ENCODE assay signal across 8 mouse cellular contexts in the genomic region with DNA sequence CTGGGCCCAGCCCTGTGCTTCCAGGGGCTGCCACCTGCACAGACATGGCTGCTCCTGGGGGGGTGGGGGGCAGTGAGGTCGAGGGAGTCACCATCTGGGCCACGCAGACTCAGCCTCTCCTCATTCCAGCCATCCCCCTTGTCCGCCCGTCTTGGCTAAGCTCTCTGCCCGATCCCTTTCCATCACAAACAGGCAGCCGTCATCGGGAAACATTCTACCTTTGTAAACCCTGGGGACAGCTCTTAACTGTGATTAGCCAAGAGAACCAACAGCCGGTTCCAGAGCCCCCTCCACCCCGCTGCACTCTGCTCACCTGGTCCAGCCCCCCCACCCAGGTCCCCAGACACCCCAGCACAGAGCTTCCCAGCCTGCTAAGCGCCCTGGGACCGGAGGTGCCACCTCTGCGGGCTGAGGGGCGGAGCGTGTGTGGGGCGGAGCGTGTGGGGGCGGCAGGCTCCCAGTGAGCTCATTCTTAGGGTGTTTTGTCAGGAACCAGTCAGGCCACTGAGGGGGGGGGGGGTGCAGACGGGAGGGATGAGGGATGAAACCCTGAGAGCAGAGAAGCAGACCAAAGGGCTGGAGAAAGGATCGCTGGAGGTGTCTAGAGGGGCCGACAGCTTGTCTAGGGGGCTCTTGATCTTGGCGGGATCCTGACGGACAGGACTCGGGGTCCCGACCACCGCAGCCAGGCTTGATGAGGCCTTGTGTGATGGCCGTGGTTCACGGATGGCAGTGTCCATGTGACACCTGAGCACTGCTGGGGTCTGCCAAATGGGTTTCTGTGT. TPM values are rescaled to one million over a fixed set of nuclear protein-coding genes. Genes with fewer than 3 reads are reported as not detected.
DNase-seq lines count a peak whose midpoint lies in the region; ATAC-seq and TF ChIP-seq lines count a peak whose summit lies in the region.

No protein-coding gene starts in this region.

- H3K27ac ChIP-seq in heart, embryonic 10.5 days: peak overlapping the region; percentile 64
- H3K27ac ChIP-seq in embryonic facial prominence, embryonic 13.5 days: no peak overlapping the region; the same call in none of the 2 replicates
- H3K27ac ChIP-seq in hindbrain, embryonic 16.5 days (ENCODE audit: low read depth, low read length): no peak overlapping the region
- no peak overlapping the region for H3K27ac ChIP-seq in liver, embryonic 11.5 days (ENCODE audit: low read depth, low read length)
- no peak overlapping the region for H3K27ac ChIP-seq in midbrain, postnatal 0 days (ENCODE audit: low read depth, low read length)

- H3K36me3 ChIP-seq in heart, embryonic 10.5 days: peaks cover 10% of the 10 kb centered on the region
- peaks cover 15% of the 10 kb centered on the region for H3K36me3 ChIP-seq in embryonic facial prominence, embryonic 13.5 days
- peaks cover 8% of the 10 kb centered on the region for H3K36me3 ChIP-seq in hindbrain, embryonic 16.5 days (ENCODE audit: control insufficient read depth, insufficient read depth, low read length)
- peaks cover 7% of the 10 kb centered on the region for H3K36me3 ChIP-seq in liver, embryonic 11.5 days (ENCODE audit: control insufficient read depth, insufficient read depth, low read length)
- peaks cover 8% of the 10 kb centered on the region for H3K36me3 ChIP-seq in midbrain, postnatal 0 days (ENCODE audit: insufficient read depth, low read length)

- peak; percentile 33; the same call in 1 of the 2 replicates for ATAC-seq in embryonic facial prominence, embryonic 13.5 days (ENCODE audit: insufficient number of reproducible peaks, insufficient read depth, low FRiP score, low TSS enrichment, low read depth)
- ATAC-seq in hindbrain, embryonic 16.5 days: no peak
- ATAC-seq in liver, embryonic 11.5 days (replicated peaks; ENCODE audit: low FRiP score): peak; percentile 46; the same call in 1 of the 2 replicates
- ATAC-seq in midbrain, postnatal 0 days (ENCODE audit: low FRiP score): no peak

- H3K9ac ChIP-seq in embryonic facial prominence, embryonic 13.5 days: peak overlapping the region; percentile 41
- H3K9ac ChIP-seq in hindbrain, embryonic 16.5 days (ENCODE audit: low read depth, low read length): no peak overlapping the region
- 0 out of 2 replicates have a peak overlapping the region, but pooled peaks have one; percentile 1 for H3K9ac ChIP-seq in liver, embryonic 11.5 days (ENCODE audit: low read depth, low read length)
- peak overlapping the region; percentile 44 for H3K9ac ChIP-seq in midbrain, postnatal 0 days (replicated peaks; ENCODE audit: low read length, poor library complexity, severe bottlenecking)

- H3K27me3 ChIP-seq in heart, embryonic 10.5 days (ENCODE audit: insufficient read depth, poor library complexity, severe bottlenecking): peaks cover 75% of the 10 kb centered on the region
- H3K27me3 ChIP-seq in embryonic facial prominence, embryonic 13.5 days: peaks cover 59% of the 10 kb centered on the region
- peaks cover 31% of the 10 kb centered on the region for H3K27me3 ChIP-seq in hindbrain, embryonic 16.5 days (replicated peaks; ENCODE audit: control insufficient read depth, insufficient read depth, low read length)
- H3K27me3 ChIP-seq in liver, embryonic 11.5 days (replicated peaks; ENCODE audit: control insufficient read depth, insufficient read depth, low read length): peaks cover 55% of the 10 kb centered on the region
- peaks cover 25% of the 10 kb centered on the region for H3K27me3 ChIP-seq in midbrain, postnatal 0 days (ENCODE audit: insufficient read depth, low read length)

- H3K4me1 ChIP-seq in heart, embryonic 10.5 days: peaks cover 21% of the 10 kb centered on the region
- H3K4me1 ChIP-seq in embryonic facial prominence, embryonic 13.5 days: peaks cover 11% of the 10 kb centered on the region
- H3K4me1 ChIP-seq in hindbrain, embryonic 16.5 days (ENCODE audit: control insufficient read depth, insufficient read depth, low read depth, low read length): peaks cover 14% of the 10 kb centered on the region
- H3K4me1 ChIP-seq in liver, embryonic 11.5 days (replicated peaks; ENCODE audit: control insufficient read depth, insufficient read depth, low read length): peaks cover 14% of the 10 kb centered on the region
- H3K4me1 ChIP-seq in midbrain, postnatal 0 days (ENCODE audit: insufficient read depth, low read length): no peaks in the 10 kb centered on the region

- peak overlapping the region; percentile 57 for H3K4me2 ChIP-seq in embryonic facial prominence, embryonic 13.5 days
- peak overlapping the region; percentile 51 for H3K4me2 ChIP-seq in hindbrain, embryonic 16.5 days (ENCODE audit: low read length)
- peak overlapping the region; percentile 64 for H3K4me2 ChIP-seq in liver, embryonic 11.5 days
- H3K4me2 ChIP-seq in midbrain, postnatal 0 days (ENCODE audit: low read depth, low read length, poor library complexity, severe bottlenecking): peak overlapping the region; percentile 27

- no peak for TF ChIP-seq CTCF in midbrain, postnatal 0 days (IDR thresholded peaks at IDR 0.05)

- no peak for DNase-seq in heart, embryonic 10.5 days (ENCODE audit: low spot score)
- DNase-seq in heart, adult 9 months (ENCODE audit: low spot score in 2 of 2): no peak
- peak; percentile 58 for DNase-seq in liver, embryonic 11.5 days (ENCODE audit: low spot score)
- DNase-seq in midbrain, postnatal 0 days (ENCODE audit: low spot score): no peak
- no peak for DNase-seq in left cerebral cortex, adult 18-20 months (ENCODE audit: low spot score in 2 of 2)
- no peak for DNase-seq in layer of hippocampus, postnatal 25 days (ENCODE audit: extremely low spot score in 1 of 2, low spot score in 1 of 2)

- WGBS in heart, embryonic 10.5 days: 2% methylated on average over 27 of the region's 27 CpGs
- WGBS in embryonic facial prominence, embryonic 13.5 days: 1% methylated on average over 27 of the region's 27 CpGs
- 3% methylated on average over 26 of the region's 27 CpGs for whole genome bisulfite sequencing in hindbrain, embryonic 16.5 days
- WGBS in liver, embryonic 11.5 days: 4% methylated on average over 27 of the region's 27 CpGs
- WGBS in midbrain, postnatal 0 days: 4% methylated on average over 25 of the region's 27 CpGs

- peak overlapping the region; percentile 60 for H3K4me3 ChIP-seq in heart, embryonic 10.5 days
- peak overlapping the region; percentile 36 for H3K4me3 ChIP-seq in embryonic facial prominence, embryonic 13.5 days
- peak overlapping the region; percentile 15 for H3K4me3 ChIP-seq in hindbrain, embryonic 16.5 days (ENCODE audit: low read length)
- H3K4me3 ChIP-seq in liver, embryonic 11.5 days (ENCODE audit: low read depth, low read length): peak overlapping the region; percentile 32
- no peak overlapping the region for H3K4me3 ChIP-seq in midbrain, postnatal 0 days (ENCODE audit: low read depth, low read length)

- 0 out of 2 replicates have a peak, but pooled peaks cover 7% of the 10 kb centered on the region for H3K9me3 ChIP-seq in heart, embryonic 10.5 days
- no peaks in the 10 kb centered on the region for H3K9me3 ChIP-seq in embryonic facial prominence, embryonic 13.5 days
- no peaks in the 10 kb centered on the region for H3K9me3 ChIP-seq in hindbrain, embryonic 16.5 days (ENCODE audit: control insufficient read depth, low read length)
- peaks cover 6% of the 10 kb centered on the region for H3K9me3 ChIP-seq in liver, embryonic 11.5 days (ENCODE audit: control insufficient read depth, low read length)
- no peaks in the 10 kb centered on the region for H3K9me3 ChIP-seq in midbrain, postnatal 0 days (ENCODE audit: low read length)

RNA-seq across cellular contexts. Expression of a gene that starts 4.2 kb away (rescaled TPM):
- polyA plus RNA-seq in heart, embryonic 10.5 days (2016; fragmentation: Nextera tagmentation; extraction: Ambion mirVana): 4.4 and 5.8 TPM in 2 replicates
- polyA plus RNA-seq in embryonic facial prominence, embryonic 13.5 days (2015; fragmentation: Nextera tagmentation; extraction: Ambion mirVana): 14.5 and 14.8 TPM in 2 replicates
- 2.2 and 2.5 TPM in 2 replicates for polyA plus RNA-seq in hindbrain, embryonic 16.5 days (2015; fragmentation: Nextera tagmentation; extraction: Ambion mirVana)
- polyA plus RNA-seq in liver, embryonic 11.5 days (2014; fragmentation: Nextera tagmentation; extraction: Ambion mirVana): 0.71 and 0.99 TPM in 2 replicates
- total RNA-seq in midbrain, postnatal 0 days (2014; rRNA removed): 1.2 and 1.9 TPM in 2 replicates
- polyA plus RNA-seq in midbrain, postnatal 0 days (2015; fragmentation: Nextera tagmentation; extraction: Ambion mirVana): 1.2 and 1.4 TPM in 2 replicates
- total RNA-seq in left cerebral cortex, adult 18-20 months (2021): 1 to 10 TPM; 3.5 to 4.3 TPM
- total RNA-seq in layer of hippocampus, postnatal 25 days (2021): 1 to 10 TPM; 2.2 to 3.4 TPM

RNA-seq across cellular contexts. Expression of a gene that starts 4.9 kb away (rescaled TPM):
- polyA plus RNA-seq in heart, embryonic 10.5 days (2016; fragmentation: Nextera tagmentation; extraction: Ambion mirVana): 3.6 and 9.8 TPM in 2 replicates
- 2.1 TPM in 1 of 2 replicates, not detected in the other for polyA plus RNA-seq in embryonic facial prominence, embryonic 13.5 days (2015; fragmentation: Nextera tagmentation; extraction: Ambion mirVana)
- 0.64 and 47.3 TPM in 2 replicates for polyA plus RNA-seq in hindbrain, embryonic 16.5 days (2015; fragmentation: Nextera tagmentation; extraction: Ambion mirVana)
- 0.34 and 0.40 TPM in 2 replicates for polyA plus RNA-seq in liver, embryonic 11.5 days (2014; fragmentation: Nextera tagmentation; extraction: Ambion mirVana)
- 0.38 and 8.2 TPM in 2 replicates for total RNA-seq in midbrain, postnatal 0 days (2014; rRNA removed)
- 0.21 and 0.25 TPM in 2 replicates for polyA plus RNA-seq in midbrain, postnatal 0 days (2015; fragmentation: Nextera tagmentation; extraction: Ambion mirVana)
- under 1 TPM in 1 of 2 experiments, not detected in 1; 0.19 TPM for total RNA-seq in left cerebral cortex, adult 18-20 months (2021)
- not detected for total RNA-seq in layer of hippocampus, postnatal 25 days (2021)

RNA-seq across cellular contexts. Expression of a gene that starts 17.9 kb away (rescaled TPM):
- 19.2 and 19.3 TPM in 2 replicates for polyA plus RNA-seq in heart, embryonic 10.5 days (2016; fragmentation: Nextera tagmentation; extraction: Ambion mirVana)
- 17.0 and 17.4 TPM in 2 replicates for polyA plus RNA-seq in embryonic facial prominence, embryonic 13.5 days (2015; fragmentation: Nextera tagmentation; extraction: Ambion mirVana)
- polyA plus RNA-seq in hindbrain, embryonic 16.5 days (2015; fragmentation: Nextera tagmentation; extraction: Ambion mirVana): 22.6 and 25.1 TPM in 2 replicates
- polyA plus RNA-seq in liver, embryonic 11.5 days (2014; fragmentation: Nextera tagmentation; extraction: Ambion mirVana): 14.0 and 15.6 TPM in 2 replicates
- total RNA-seq in midbrain, postnatal 0 days (2014; rRNA removed): 63.0 and 68.3 TPM in 2 replicates
- polyA plus RNA-seq in midbrain, postnatal 0 days (2015; fragmentation: Nextera tagmentation; extraction: Ambion mirVana): 22.9 and 26.6 TPM in 2 replicates
- total RNA-seq in left cerebral cortex, adult 18-20 months (2021): 10 to 100 TPM; 32.2 to 36.4 TPM
- 10 to 100 TPM; 34.5 to 34.9 TPM for total RNA-seq in layer of hippocampus, postnatal 25 days (2021)

RNA-seq across cellular contexts. Expression of a gene that starts 40.1 kb away (rescaled TPM):
- polyA plus RNA-seq in heart, embryonic 10.5 days (2016; fragmentation: Nextera tagmentation; extraction: Ambion mirVana): 12.0 and 16.2 TPM in 2 replicates
- polyA plus RNA-seq in embryonic facial prominence, embryonic 13.5 days (2015; fragmentation: Nextera tagmentation; extraction: Ambion mirVana): 8.3 and 12.6 TPM in 2 replicates
- polyA plus RNA-seq in hindbrain, embryonic 16.5 days (2015; fragmentation: Nextera tagmentation; extraction: Ambion mirVana): 1.5 and 1.9 TPM in 2 replicates
- 3.9 and 4.2 TPM in 2 replicates for polyA plus RNA-seq in liver, embryonic 11.5 days (2014; fragmentation: Nextera tagmentation; extraction: Ambion mirVana)
- 0.52 and 1.0 TPM in 2 replicates for total RNA-seq in midbrain, postnatal 0 days (2014; rRNA removed)
- polyA plus RNA-seq in midbrain, postnatal 0 days (2015; fragmentation: Nextera tagmentation; extraction: Ambion mirVana): 1.5 and 2.0 TPM in 2 replicates
- 1 to 10 TPM; 8.2 to 9.6 TPM for total RNA-seq in left cerebral cortex, adult 18-20 months (2021)
- 1 to 10 TPM; 4.5 to 4.8 TPM for total RNA-seq in layer of hippocampus, postnatal 25 days (2021)

RNA-seq across cellular contexts. Expression of a gene that starts 40.4 kb away (rescaled TPM):
- polyA plus RNA-seq in heart, embryonic 10.5 days (2016; fragmentation: Nextera tagmentation; extraction: Ambion mirVana): 23.2 and 27.8 TPM in 2 replicates
- polyA plus RNA-seq in embryonic facial prominence, embryonic 13.5 days (2015; fragmentation: Nextera tagmentation; extraction: Ambion mirVana): 29.4 and 30.5 TPM in 2 replicates
- polyA plus RNA-seq in hindbrain, embryonic 16.5 days (2015; fragmentation: Nextera tagmentation; extraction: Ambion mirVana): 23.1 and 23.6 TPM in 2 replicates
- polyA plus RNA-seq in liver, embryonic 11.5 days (2014; fragmentation: Nextera tagmentation; extraction: Ambion mirVana): 28.7 and 30.2 TPM in 2 replicates
- 8.7 and 14.0 TPM in 2 replicates for total RNA-seq in midbrain, postnatal 0 days (2014; rRNA removed)
- polyA plus RNA-seq in midbrain, postnatal 0 days (2015; fragmentation: Nextera tagmentation; extraction: Ambion mirVana): 21.5 and 21.6 TPM in 2 replicates
- total RNA-seq in left cerebral cortex, adult 18-20 months (2021): 10 to 100 TPM; 17.1 to 18.1 TPM
- total RNA-seq in layer of hippocampus, postnatal 25 days (2021): 10 to 100 TPM; 17.7 to 18.3 TPM

Comparison
In these comparisons a context has a peak if more than half of its experiments do, and no peak if none do; other contexts are left out.
1. ATAC-seq: peak in embryonic facial prominence, embryonic 13.5 days (single experiment) and liver, embryonic 11.5 days (single experiment); none in hindbrain, embryonic 16.5 days (single experiment) and midbrain, postnatal 0 days (single experiment).
2. Peak in every context shown above with its lines, with median percentiles within 50 percentile points of each other: H3K4me2 ChIP-seq.